Mouse (Mus musculus): ENCODE data around the gene Gemin8.

DNA sequence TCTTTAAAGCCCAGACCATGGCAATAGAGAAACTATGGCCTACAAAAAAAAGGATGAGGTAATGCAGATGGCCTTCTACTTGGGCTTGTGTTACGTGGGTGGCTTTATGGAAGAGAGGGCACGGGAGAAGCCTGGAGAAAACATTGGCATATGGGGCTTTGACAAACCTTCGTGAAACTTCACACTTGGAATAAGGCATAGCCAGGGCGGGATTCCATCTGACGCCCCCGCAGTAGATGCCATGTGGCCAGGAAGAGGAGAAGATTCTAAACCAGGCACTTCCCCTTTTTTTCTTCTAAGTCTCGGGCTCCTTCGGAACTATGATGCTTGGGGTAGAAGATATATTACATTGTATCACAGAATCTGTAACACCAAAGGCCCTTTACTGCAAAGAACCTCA is 46.5 kb downstream of the Gemin8 start:
- TF ChIP-seq CTCF (IDR thresholded peaks at IDR 0.05; ENCODE audit: low read depth) (no peak), EP300 (optimal IDR thresholded peaks at IDR 0.05) (no peak)

Data from stomach, postnatal 0 days (tissue).